Mouse (Mus musculus) kidney, adult 2 months (tissue): ENCODE measurements around the gene Hist1h2bf. TPM values are rescaled to one million over a fixed set of nuclear protein-coding genes. Genes with fewer than 3 reads are reported as not detected.
A peak's percentile ranks its signal among the peaks of the same experiment; 100 is the strongest.

ENCODE experiments used
- DNase-seq: peaks from one replicate; pipeline ENCODE4 v3.0.0; 2021
- H3K27ac ChIP-seq: fragments of 200-500 bp; 2 replicates; pipeline ENCODE4 v1.5.1; 2012; ENCODE audit warnings: low read depth, low read length, control low read depth, inconsistent platforms; ENCODE audit not compliant: insufficient read depth
- H3K27me3 ChIP-seq: fragments of 200-500 bp; replicated peaks from 2 replicates; pipeline ENCODE4 v1.6.1; 2012; ENCODE audit warnings: mild to moderate bottlenecking, moderate library complexity, low read length, inconsistent platforms; ENCODE audit not compliant: control insufficient read depth, insufficient read depth
- H3K36me3 ChIP-seq: fragments of 200-500 bp; 2 replicates; pipeline ENCODE4 v1.6.1; 2012; ENCODE audit warnings: mild to moderate bottlenecking, moderate library complexity, low read length, inconsistent platforms; ENCODE audit not compliant: control insufficient read depth, insufficient read depth
- H3K4me1 ChIP-seq: fragments of 200-500 bp; 2 replicates; pipeline ENCODE4 v1.6.1; 2011; ENCODE audit warnings: low read length; ENCODE audit not compliant: control insufficient read depth, insufficient read depth
- H3K4me3 ChIP-seq: fragments of 200-500 bp; 2 replicates; pipeline ENCODE4 v1.5.1; 2011; ENCODE audit warnings: mild to moderate bottlenecking, low read depth, low read length, control low read depth; ENCODE audit not compliant: insufficient read depth
- CTCF ChIP-seq: fragments of 200-500 bp; conservative IDR thresholded peaks from 2 replicates; pipeline ENCODE4 v1.5.1; 2011; ENCODE audit warnings: low read depth, mild to moderate bottlenecking, control low read depth, low read length, moderate library complexity, mixed read lengths; ENCODE audit not compliant: insufficient read depth, insufficient read length
- POLR2A ChIP-seq: fragments of 200-500 bp; IDR thresholded peaks from one replicate; pipeline ENCODE4 v1.6.1; 2011; ENCODE audit warnings: low read depth, low read length, control low read depth
- WGBS: fragments of 180-500 bp; shearing (Covaris S2); methylation state at CpG from one replicate; pipeline ENCODE4 v1.1.7; 2018; 5-methylcytosine and 5-hydroxymethylcytosine counted together
- polyA plus RNA-seq: library from polyadenylated mRNA; depleted of rRNA; stranded (reverse); fragments of >200 nt; gene quantifications from 2 replicates; pipeline ENCODE4 v1.2.3, GENCODE M21; 2012

The Hist1h2bf gene
- polyA plus RNA-seq, 1 experiment: 0.30 TPM

DNA sequence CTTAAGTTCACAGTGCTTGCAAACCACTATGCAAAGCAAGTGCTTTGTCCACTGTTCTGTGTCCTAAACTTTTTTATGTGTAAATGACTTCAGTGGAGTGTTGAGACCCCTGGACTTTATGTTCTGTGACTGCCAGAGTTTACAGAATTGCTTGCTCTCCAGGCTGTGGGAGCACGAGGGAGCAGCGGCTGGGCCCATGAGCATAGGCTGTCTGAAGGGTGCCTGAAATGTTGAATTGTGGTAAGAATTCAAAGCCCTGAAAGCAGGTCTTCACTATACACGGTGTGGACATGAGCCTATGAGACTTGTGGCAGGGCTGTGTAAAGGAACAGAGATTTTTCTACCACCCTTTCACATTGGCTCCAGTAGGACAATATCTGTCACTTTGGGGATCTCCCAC lies 37.6 kb upstream of the Hist1h2bf start:
- TF ChIP-seq CTCF (no peak), POLR2A (no peak)
- no peaks in the 10 kb centered on the region for H3K36me3 ChIP-seq
- no peak overlapping the region for H3K27ac ChIP-seq
- no peak for DNase-seq
- WGBS: 54% methylated on average over 3 of the region's 3 CpGs
- H3K4me1 ChIP-seq: no peaks in the 10 kb centered on the region
- H3K4me3 ChIP-seq: no peak overlapping the region
- H3K27me3 ChIP-seq: no peaks in the 10 kb centered on the region

DNA sequence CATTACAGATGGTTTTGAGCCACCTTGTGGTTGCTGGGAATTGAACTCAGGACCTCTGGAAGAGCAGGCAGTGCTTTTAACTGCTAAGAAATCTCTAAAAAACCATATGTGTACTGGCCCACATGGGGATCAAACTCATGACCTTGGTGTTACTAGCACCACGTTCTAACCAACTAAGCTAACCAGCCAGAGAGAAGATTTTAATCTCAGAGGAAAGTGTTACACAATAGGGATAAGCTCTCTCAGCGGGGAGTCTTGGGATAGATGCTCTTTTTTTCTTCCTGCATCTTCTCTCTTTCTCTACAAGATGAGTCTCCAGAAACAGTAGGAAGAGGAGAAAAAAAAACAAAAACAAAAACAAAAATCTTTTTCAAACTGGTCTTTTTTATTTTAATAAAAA lies 36.4 kb upstream of the Hist1h2bf start:
- no peaks in the 10 kb centered on the region for H3K36me3 ChIP-seq
- TF ChIP-seq POLR2A: no peak
- no peak for TF ChIP-seq CTCF
- 74% methylated on average over 2 of the region's 2 CpGs for WGBS
- H3K27ac ChIP-seq: no peak overlapping the region
- no peaks in the 10 kb centered on the region for H3K27me3 ChIP-seq
- no peak overlapping the region for H3K4me3 ChIP-seq
- H3K4me1 ChIP-seq: no peaks in the 10 kb centered on the region
- DNase-seq: no peak

- H3K27me3 ChIP-seq: no peaks in the 10 kb centered on the region
- no peak for DNase-seq
- TF ChIP-seq POLR2A (no peak), CTCF (no peak)
- no peaks in the 10 kb centered on the region for H3K36me3 ChIP-seq
- no peaks in the 10 kb centered on the region for H3K4me1 ChIP-seq
- H3K4me3 ChIP-seq: no peak overlapping the region
- no peak overlapping the region for H3K27ac ChIP-seq
Observed at GRCm38 (mm10) chr13:23609844-23610243, 35.8 kb upstream of the Hist1h2bf start.

DNA sequence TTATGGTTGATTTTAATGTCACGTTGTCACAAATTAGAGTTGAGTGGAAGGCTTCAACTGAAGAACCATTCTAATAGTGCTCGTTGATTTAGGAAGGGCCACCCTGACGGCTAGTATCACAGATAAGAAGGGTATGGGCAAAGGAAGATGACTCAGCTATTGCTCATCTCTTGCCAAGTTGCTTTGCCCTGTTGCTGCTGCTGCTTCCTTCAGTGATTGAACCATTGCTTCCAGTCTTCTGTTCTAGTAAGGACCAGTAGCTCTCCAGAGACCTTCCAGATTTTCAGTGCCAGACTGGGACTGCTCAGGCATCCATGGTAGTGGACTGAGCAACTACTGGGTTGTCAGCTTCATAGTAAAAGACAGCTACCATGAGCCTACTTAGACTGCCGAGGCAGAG lies 35.2 kb upstream of the Hist1h2bf start:
- TF ChIP-seq CTCF (no peak), POLR2A (no peak)
- Histone ChIP-seq H3K4me1 (no peaks in the 10 kb centered on the region), H3K4me3 (no peak overlapping the region), H3K27ac (no peak overlapping the region), H3K36me3 (no peaks in the 10 kb centered on the region), H3K27me3 (no peaks in the 10 kb centered on the region)
- no peak for DNase-seq
- WGBS: 80% methylated on average over 4 of the region's 4 CpGs

DNA sequence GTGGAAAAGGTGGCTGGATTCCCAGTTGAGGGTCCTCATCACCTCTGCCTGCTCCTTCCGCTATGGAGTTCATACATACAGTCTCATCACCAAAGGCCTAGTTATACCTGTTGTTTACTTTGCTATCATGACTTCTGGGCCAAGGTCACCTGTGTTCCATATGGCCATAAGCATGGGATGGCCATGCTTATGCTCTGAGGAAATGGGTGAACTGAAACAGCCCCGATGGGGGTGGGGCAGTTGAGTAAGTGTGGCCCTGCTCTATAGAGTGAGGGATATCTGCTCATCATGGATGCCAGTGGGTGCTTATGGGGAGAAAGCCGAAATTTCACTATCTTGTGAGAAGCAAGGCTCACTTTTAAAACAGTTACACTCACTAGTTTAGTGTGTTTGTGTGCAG lies 31.1 kb upstream of the Hist1h2bf start:
- no peaks in the 10 kb centered on the region for H3K4me1 ChIP-seq
- no peak for DNase-seq
- TF ChIP-seq CTCF (no peak), POLR2A (no peak)
- H3K27ac ChIP-seq: no peak overlapping the region
- WGBS: 89% methylated on average over 3 of the region's 3 CpGs
- H3K36me3 ChIP-seq: no peaks in the 10 kb centered on the region
- no peaks in the 10 kb centered on the region for H3K27me3 ChIP-seq
- H3K4me3 ChIP-seq: no peak overlapping the region

DNA sequence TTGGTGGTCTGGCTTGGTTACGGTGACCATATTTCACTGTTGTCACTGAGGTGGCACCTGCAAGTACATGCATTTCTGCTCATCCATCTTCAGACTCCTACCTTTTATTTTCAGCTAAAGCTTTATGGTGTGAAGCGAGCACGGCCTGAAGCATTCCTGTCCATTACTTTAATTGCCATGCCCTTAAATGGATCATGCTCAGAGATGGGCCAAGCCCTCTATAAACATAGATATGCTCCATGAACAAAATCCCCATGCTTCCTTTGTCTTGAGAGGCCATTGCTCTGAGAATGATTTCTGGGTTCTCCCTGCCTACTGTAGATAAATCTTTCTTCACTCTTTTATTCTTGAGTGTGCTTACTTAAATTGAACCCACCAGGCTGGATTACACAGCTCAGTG lies 30.5 kb upstream of the Hist1h2bf start:
- 55% methylated on average over 3 of the region's 3 CpGs for WGBS
- DNase-seq: no peak
- Histone ChIP-seq H3K27ac (no peak overlapping the region), H3K36me3 (no peaks in the 10 kb centered on the region), H3K4me1 (no peaks in the 10 kb centered on the region), H3K4me3 (no peak overlapping the region), H3K27me3 (no peaks in the 10 kb centered on the region)
- no peak for TF ChIP-seq POLR2A

- no peaks in the 10 kb centered on the region for H3K4me1 ChIP-seq
- H3K36me3 ChIP-seq: no peaks in the 10 kb centered on the region
- DNase-seq: no peak
- no peaks in the 10 kb centered on the region for H3K27me3 ChIP-seq
- no peak overlapping the region for H3K4me3 ChIP-seq
- H3K27ac ChIP-seq: no peak overlapping the region
- 65% methylated on average over 7 of the region's 7 CpGs for WGBS
- TF ChIP-seq POLR2A (no peak), CTCF (no peak)
Observed at GRCm38 (mm10) chr13:23603182-23603699, 29.2 kb upstream of the Hist1h2bf start.

- DNase-seq: peak; percentile 76
- Histone ChIP-seq H3K4me1 (peaks cover 1% of the 10 kb centered on the region; the same call in 1 of the 2 replicates), H3K4me3 (no peak overlapping the region), H3K27ac (no peak overlapping the region), H3K27me3 (no peaks in the 10 kb centered on the region), H3K36me3 (no peaks in the 10 kb centered on the region)
- TF ChIP-seq CTCF: peak; percentile 74
- no peak for TF ChIP-seq POLR2A
- 7% methylated on average over 9 of the region's 9 CpGs for WGBS
Observed at GRCm38 (mm10) chr13:23597957-23598356, 24.0 kb upstream of the Hist1h2bf start.
